Mouse (Mus musculus): ENCODE data around the gene Pip4k2a. TPM values are rescaled to one million over a fixed set of nuclear protein-coding genes. Genes with fewer than 3 reads are reported as not detected.

The Pip4k2a gene
- polyA plus RNA-seq, 1 experiment, result 8.7 TPM

GRCm38 (mm10) chr2:18816036-18816435 lies 181.9 kb downstream of the Pip4k2a start:
- Histone ChIP-seq H3K4me3 (ENCODE audit: insufficient read depth, poor library complexity, severe bottlenecking) (no peak overlapping the region), H3K27me3 (ENCODE audit: control insufficient read depth, insufficient read depth, insufficient read length) (no peaks in the 10 kb centered on the region), H3ac (ENCODE audit: control insufficient read depth, insufficient read length, low read depth) (no peak overlapping the region), H3K79me2 (ENCODE audit: control insufficient read depth, insufficient read depth) (no peaks in the 10 kb centered on the region), H3K79me3 (ENCODE audit: low read depth) (no peaks in the 10 kb centered on the region), H3K36me3 (ENCODE audit: control insufficient read depth, insufficient read depth) (no peaks in the 10 kb centered on the region)
- TF ChIP-seq CTCF (IDR thresholded peaks at IDR 0.05; ENCODE audit: control insufficient read depth, insufficient read depth, insufficient read length) (no peak), USF1 (IDR thresholded peaks at IDR 0.05; ENCODE audit: low read depth) (no peak), MYOG (IDR thresholded peaks at IDR 0.05; ENCODE audit: control insufficient read depth, extremely low read depth, insufficient read length) (no peak), MYOD1 (IDR thresholded peaks at IDR 0.05; ENCODE audit: control insufficient read depth, insufficient read length, low read depth) (no peak), CEBPB (IDR thresholded peaks at IDR 0.05; ENCODE audit: low read depth) (no peak), FOSL1 (IDR thresholded peaks at IDR 0.05; ENCODE audit: insufficient read depth, low read length, poor library complexity, severe bottlenecking) (no peak), MAX (IDR thresholded peaks at IDR 0.05) (no peak)

- Histone ChIP-seq H3K36me3 (ENCODE audit: control insufficient read depth, insufficient read depth) (no peaks in the 10 kb centered on the region), H3K4me3 (ENCODE audit: insufficient read depth, poor library complexity, severe bottlenecking) (no peak overlapping the region), H3ac (ENCODE audit: control insufficient read depth, insufficient read length, low read depth) (no peak overlapping the region), H3K79me3 (ENCODE audit: low read depth) (no peaks in the 10 kb centered on the region), H3K79me2 (ENCODE audit: control insufficient read depth, insufficient read depth) (no peaks in the 10 kb centered on the region), H3K27me3 (ENCODE audit: control insufficient read depth, insufficient read depth, insufficient read length) (no peaks in the 10 kb centered on the region)
- no peak for TF ChIP-seq USF1 (IDR thresholded peaks at IDR 0.05; ENCODE audit: low read depth)
- TF ChIP-seq MYOG (IDR thresholded peaks at IDR 0.05; ENCODE audit: control insufficient read depth, extremely low read depth, insufficient read length), result no peak
- TF ChIP-seq MYOD1 (IDR thresholded peaks at IDR 0.05; ENCODE audit: control insufficient read depth, insufficient read length, low read depth), result no peak
- TF ChIP-seq MAX (IDR thresholded peaks at IDR 0.05), result no peak
- TF ChIP-seq CEBPB (IDR thresholded peaks at IDR 0.05; ENCODE audit: low read depth), result no peak
- TF ChIP-seq FOSL1 (IDR thresholded peaks at IDR 0.05; ENCODE audit: insufficient read depth, low read length, poor library complexity, severe bottlenecking), result no peak
- TF ChIP-seq CTCF (IDR thresholded peaks at IDR 0.05; ENCODE audit: control insufficient read depth, insufficient read depth, insufficient read length), result no peak
Observed at GRCm38 (mm10) chr2:18815336-18815965, 182.5 kb downstream of the Pip4k2a start.

- H3K79me3 ChIP-seq (ENCODE audit: low read depth), result no peaks in the 10 kb centered on the region
- no peaks in the 10 kb centered on the region for H3K79me2 ChIP-seq (ENCODE audit: control insufficient read depth, insufficient read depth)
- H3ac ChIP-seq (ENCODE audit: control insufficient read depth, insufficient read length, low read depth), result no peak overlapping the region
- no peaks in the 10 kb centered on the region for H3K36me3 ChIP-seq (ENCODE audit: control insufficient read depth, insufficient read depth)
- H3K4me3 ChIP-seq (ENCODE audit: insufficient read depth, poor library complexity, severe bottlenecking), result no peak overlapping the region
- TF ChIP-seq CTCF (IDR thresholded peaks at IDR 0.05; ENCODE audit: control insufficient read depth, insufficient read depth, insufficient read length) (no peak), MYOD1 (IDR thresholded peaks at IDR 0.05; ENCODE audit: control insufficient read depth, insufficient read length, low read depth) (no peak), MAX (IDR thresholded peaks at IDR 0.05) (no peak), CEBPB (IDR thresholded peaks at IDR 0.05; ENCODE audit: low read depth) (no peak), MYOG (IDR thresholded peaks at IDR 0.05; ENCODE audit: control insufficient read depth, extremely low read depth, insufficient read length) (no peak), USF1 (IDR thresholded peaks at IDR 0.05; ENCODE audit: low read depth) (no peak), FOSL1 (IDR thresholded peaks at IDR 0.05; ENCODE audit: insufficient read depth, low read length, poor library complexity, severe bottlenecking) (no peak)
- no peaks in the 10 kb centered on the region for H3K27me3 ChIP-seq (ENCODE audit: control insufficient read depth, insufficient read depth, insufficient read length)
Observed at GRCm38 (mm10) chr2:18814447-18814804, 183.5 kb downstream of the Pip4k2a start.

GRCm38 (mm10) chr2:18813683-18814446 lies 184.1 kb downstream of the Pip4k2a start:
- H3K36me3 ChIP-seq (ENCODE audit: control insufficient read depth, insufficient read depth), result no peaks in the 10 kb centered on the region
- H3ac ChIP-seq (ENCODE audit: control insufficient read depth, insufficient read length, low read depth), result no peak overlapping the region
- no peaks in the 10 kb centered on the region for H3K79me3 ChIP-seq (ENCODE audit: low read depth)
- no peak overlapping the region for H3K4me3 ChIP-seq (ENCODE audit: insufficient read depth, poor library complexity, severe bottlenecking)
- H3K27me3 ChIP-seq (ENCODE audit: control insufficient read depth, insufficient read depth, insufficient read length), result no peaks in the 10 kb centered on the region
- H3K79me2 ChIP-seq (ENCODE audit: control insufficient read depth, insufficient read depth), result no peaks in the 10 kb centered on the region
- TF ChIP-seq FOSL1 (IDR thresholded peaks at IDR 0.05; ENCODE audit: insufficient read depth, low read length, poor library complexity, severe bottlenecking) (no peak), CTCF (IDR thresholded peaks at IDR 0.05; ENCODE audit: control insufficient read depth, insufficient read depth, insufficient read length) (no peak), MYOD1 (IDR thresholded peaks at IDR 0.05; ENCODE audit: control insufficient read depth, insufficient read length, low read depth) (no peak), MYOG (IDR thresholded peaks at IDR 0.05; ENCODE audit: control insufficient read depth, extremely low read depth, insufficient read length) (no peak)

GRCm38 (mm10) chr2:18807961-18808360 lies 190.0 kb downstream of the Pip4k2a start:
- H3ac ChIP-seq (ENCODE audit: control insufficient read depth, insufficient read length, low read depth), result no peak overlapping the region
- TF ChIP-seq CEBPB (IDR thresholded peaks at IDR 0.05; ENCODE audit: low read depth) (no peak), USF1 (IDR thresholded peaks at IDR 0.05; ENCODE audit: low read depth) (no peak)

More at GRCm38 (mm10) chr2:18807961-18808360, 190.0 kb downstream of the Pip4k2a start:
- Histone ChIP-seq H3K79me3 (ENCODE audit: low read depth) (no peaks in the 10 kb centered on the region), H3K27me3 (ENCODE audit: control insufficient read depth, insufficient read depth, insufficient read length) (no peaks in the 10 kb centered on the region), H3K36me3 (ENCODE audit: control insufficient read depth, insufficient read depth) (no peaks in the 10 kb centered on the region), H3K79me2 (ENCODE audit: control insufficient read depth, insufficient read depth) (no peaks in the 10 kb centered on the region), H3K4me3 (ENCODE audit: insufficient read depth, poor library complexity, severe bottlenecking) (no peak overlapping the region)

Data from C2C12 (cell line).